Mouse (Mus musculus): ENCODE data around the gene Tbk1.

GRCm38 (mm10) chr10:121533137-121533872 lies 53.3 kb downstream of the Tbk1 start:
- TF ChIP-seq MAFK (IDR thresholded peaks at IDR 0.05; ENCODE audit: insufficient read depth, low read depth, low read length) (no peak), ZC3H11A (IDR thresholded peaks at IDR 0.05; ENCODE audit: borderline replicate concordance, low read depth, low read length) (peak; percentile 27; the same call in 1 of the 2 replicates), ZNF384 (IDR thresholded peaks at IDR 0.05; ENCODE audit: low read depth, low read length) (0 out of 2 replicates have a peak, but pooled peaks have one; percentile 11), CHD2 (IDR thresholded peaks at IDR 0.05; ENCODE audit: low read depth, low read length) (no peak)

All from ES-E14 (cell line).